Mouse (Mus musculus) heart, embryonic 10.5 days (tissue): ENCODE results near the gene Slc6a9. TPM values are rescaled to one million over a fixed set of nuclear protein-coding genes. Genes with fewer than 3 reads are reported as not detected.
A peak's percentile ranks its signal among the peaks of the same experiment; 100 is the strongest.

Source experiments
- DNase-seq: peaks from one replicate; pipeline ENCODE4 v3.0.0-alpha.2; 2017; ENCODE audit warnings: low spot score
- H3K27ac ChIP-seq: fragments of 300-500 bp; sonication (generic); 2 replicates; pipeline ENCODE4 v1.5.1; 2016; ENCODE audit warnings: mild to moderate bottlenecking
- H3K27me3 ChIP-seq: fragments of 300-500 bp; sonication (generic); 2 replicates; pipeline ENCODE4 v1.6.1; 2016; ENCODE audit warnings: mild to moderate bottlenecking; ENCODE audit not compliant: poor library complexity, insufficient read depth, severe bottlenecking
- H3K36me3 ChIP-seq: fragments of 300-500 bp; sonication (generic); 2 replicates; pipeline ENCODE4 v1.6.1; 2016; ENCODE audit warnings: mild to moderate bottlenecking, moderate library complexity
- H3K4me1 ChIP-seq: fragments of 300-500 bp; sonication (generic); 2 replicates; pipeline ENCODE4 v1.6.1; 2016; ENCODE audit warnings: mild to moderate bottlenecking
- H3K4me3 ChIP-seq: fragments of 300-500 bp; sonication (generic); 2 replicates; pipeline ENCODE4 v1.5.1; 2016; ENCODE audit warnings: mild to moderate bottlenecking, moderate library complexity
- H3K9me3 ChIP-seq: fragments of 300-500 bp; sonication (generic); 2 replicates; pipeline ENCODE4 v1.6.1; 2016; ENCODE audit warnings: mild to moderate bottlenecking, moderate library complexity
- WGBS: fragments of 180-500 bp; shearing (Covaris S2); methylation state at CpG from one replicate; pipeline ENCODE4 v1.1.7; 2016; 5-methylcytosine and 5-hydroxymethylcytosine counted together
- polyA plus RNA-seq: library from polyadenylated mRNA; unstranded; fragments of >200 nt; fragmentation: Nextera tagmentation; extraction: Ambion mirVana; gene quantifications from 2 replicates; pipeline ENCODE4 v1.2.1, GENCODE M21; 2016

Slc6a9 gene
- polyA plus RNA-seq, 1 experiment from 2014 or later, result 12.8 TPM

DNA sequence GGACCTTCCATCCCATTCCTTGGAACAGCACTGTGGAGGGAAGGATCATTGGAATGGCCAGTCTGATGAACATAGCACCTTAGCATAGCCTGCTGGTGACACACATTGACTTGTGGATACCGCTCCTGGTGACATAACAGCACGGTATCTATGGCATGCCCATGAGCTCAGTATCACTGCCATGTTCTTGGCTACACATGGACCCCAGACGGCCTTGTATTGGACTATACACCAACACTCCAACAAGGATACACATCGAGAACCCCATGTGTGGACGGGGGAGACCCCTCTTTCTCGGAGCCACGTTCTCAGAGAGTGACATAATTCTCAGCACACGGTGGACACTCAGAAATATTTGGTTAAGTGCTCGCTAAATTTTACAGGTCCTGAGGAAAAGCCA lies 3.5 kb upstream of the Slc6a9 start:
- H3K27ac ChIP-seq, result peak overlapping the region; percentile 37; the same call in 1 of the 2 replicates
- peaks cover 41% of the 10 kb centered on the region for H3K27me3 ChIP-seq
- no peak for DNase-seq
- H3K36me3 ChIP-seq, result no peaks in the 10 kb centered on the region
- peaks cover 27% of the 10 kb centered on the region for H3K4me1 ChIP-seq
- no peak overlapping the region for H3K4me3 ChIP-seq
- no peaks in the 10 kb centered on the region for H3K9me3 ChIP-seq
- WGBS, result 84% methylated on average over 9 of the region's 9 CpGs

- no peaks in the 10 kb centered on the region for H3K9me3 ChIP-seq
- H3K4me1 ChIP-seq, result peaks cover 31% of the 10 kb centered on the region
- H3K36me3 ChIP-seq, result no peaks in the 10 kb centered on the region
- H3K27me3 ChIP-seq, result peaks cover 41% of the 10 kb centered on the region
- H3K27ac ChIP-seq, result peak overlapping the region; percentile 37; the same call in 1 of the 2 replicates
- no peak for DNase-seq
- WGBS, result 75% methylated on average over 2 of the region's 2 CpGs
- H3K4me3 ChIP-seq, result no peak overlapping the region
These were observed 2.8 kb upstream of the Slc6a9 start for GRCm38 (mm10) chr4:117831499-117831898.

DNA sequence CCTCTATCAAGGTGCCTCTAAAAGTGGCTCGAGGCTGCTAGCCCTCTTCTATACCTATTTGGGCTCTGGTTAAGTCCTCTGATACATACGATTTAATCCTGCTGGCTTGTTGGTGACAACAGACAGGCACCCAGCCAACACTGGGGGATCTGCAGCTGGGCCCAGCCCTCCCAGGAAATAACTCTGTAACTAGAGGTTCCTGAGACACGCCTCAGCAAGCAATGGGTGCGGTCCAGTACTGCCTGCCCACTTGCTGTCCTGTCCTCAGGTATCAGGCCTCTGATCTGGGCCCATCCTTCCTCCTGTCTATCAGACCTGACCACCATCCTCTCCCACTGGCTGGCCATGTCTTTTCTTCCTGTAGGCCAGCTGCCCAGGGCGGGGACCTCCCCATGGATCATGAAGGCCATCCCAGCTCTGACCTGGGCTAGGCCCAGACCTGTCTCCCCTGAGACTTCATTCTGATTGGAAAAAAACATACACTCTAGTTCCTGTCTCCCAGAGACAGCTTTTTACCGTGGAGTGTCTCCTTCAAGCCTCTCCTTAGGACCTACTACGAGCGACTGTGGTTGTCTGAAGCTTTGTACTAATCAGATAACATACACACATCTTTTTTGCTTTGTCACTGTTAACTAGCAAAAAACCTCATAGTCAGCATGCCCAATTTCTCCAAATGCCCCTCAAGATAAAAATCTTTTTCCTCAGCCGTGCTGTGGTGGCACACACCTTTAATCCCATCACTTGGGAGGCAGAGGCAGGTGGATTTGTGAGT lies 2.2 kb upstream of the Slc6a9 start:
- WGBS, result 69% methylated on average over 9 of the region's 9 CpGs
- H3K4me1 ChIP-seq, result peaks cover 31% of the 10 kb centered on the region

GRCm38 (mm10) chr4:117834845-117835530 lies 682 bp downstream of the Slc6a9 start:
- peak; percentile 95 for DNase-seq
- H3K4me1 ChIP-seq, result peaks cover 26% of the 10 kb centered on the region
- no peaks in the 10 kb centered on the region for H3K36me3 ChIP-seq
- WGBS, result under 1% methylated on average over 36 of the region's 36 CpGs
- H3K27me3 ChIP-seq, result peaks cover 41% of the 10 kb centered on the region
- H3K27ac ChIP-seq, result peak overlapping the region; percentile 93
- H3K4me3 ChIP-seq, result peak overlapping the region; percentile 94
- no peaks in the 10 kb centered on the region for H3K9me3 ChIP-seq

More for the DNA sequence above, 2.2 kb upstream of the Slc6a9 start:
- Histone ChIP-seq H3K4me3 (no peak overlapping the region), H3K9me3 (no peaks in the 10 kb centered on the region), H3K27me3 (peaks cover 41% of the 10 kb centered on the region), H3K36me3 (no peaks in the 10 kb centered on the region), H3K27ac (peak overlapping the region; percentile 52; the same call in 1 of the 2 replicates)
- DNase-seq, result peak; percentile 92

DNA sequence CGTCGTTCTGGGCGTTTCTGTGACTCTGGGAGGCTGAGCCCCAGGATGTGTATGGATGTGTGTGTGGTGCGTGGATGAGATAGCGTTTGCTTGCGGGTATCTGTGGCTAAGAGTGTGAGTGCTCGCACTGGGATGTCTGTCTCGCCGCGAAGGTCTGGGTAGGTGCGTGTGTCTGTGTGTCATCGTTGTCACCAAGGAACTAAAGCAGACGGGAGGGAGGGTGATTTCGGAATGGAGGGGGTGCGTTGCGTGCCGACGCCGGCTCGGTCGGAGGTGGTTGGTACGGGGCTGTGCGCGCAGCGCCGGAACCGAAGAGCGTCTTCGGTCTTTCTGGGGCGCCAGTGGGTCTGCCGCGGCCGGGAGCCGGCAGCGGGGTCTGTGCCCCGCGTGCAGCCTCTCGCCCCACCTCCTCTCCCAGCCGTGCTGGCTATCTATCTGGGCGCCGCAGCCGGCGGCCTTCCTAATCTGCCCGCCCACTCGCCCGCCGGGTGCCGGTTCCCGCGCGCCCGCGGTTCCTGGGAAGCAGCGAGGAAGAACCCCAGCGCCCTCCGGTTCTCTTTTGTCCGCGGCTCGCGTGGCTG lies 1.3 kb downstream of the Slc6a9 start:
- Histone ChIP-seq H3K9me3 (no peaks in the 10 kb centered on the region), H3K4me3 (peak overlapping the region; percentile 94), H3K4me1 (peaks cover 20% of the 10 kb centered on the region), H3K27ac (peak overlapping the region; percentile 93), H3K36me3 (no peaks in the 10 kb centered on the region), H3K27me3 (peaks cover 35% of the 10 kb centered on the region)
- DNase-seq, result peak; percentile 86
- WGBS, result under 1% methylated on average over 60 of the region's 60 CpGs

- under 1% methylated on average over 48 of the region's 48 CpGs for WGBS
- peak; percentile 96 for DNase-seq
- peak overlapping the region; percentile 93 for H3K27ac ChIP-seq
- H3K4me3 ChIP-seq, result peak overlapping the region; percentile 94
- peaks cover 28% of the 10 kb centered on the region for H3K27me3 ChIP-seq
- H3K36me3 ChIP-seq, result no peaks in the 10 kb centered on the region; the same call in 1 of the 2 replicates
- H3K4me1 ChIP-seq, result peaks cover 20% of the 10 kb centered on the region
- H3K9me3 ChIP-seq, result no peaks in the 10 kb centered on the region
These were observed 2.0 kb downstream of the Slc6a9 start for GRCm38 (mm10) chr4:117836204-117836767.

GRCm38 (mm10) chr4:117837271-117837670 lies 3.0 kb downstream of the Slc6a9 start:
- peak overlapping the region; percentile 94 for H3K4me3 ChIP-seq
- 71% methylated on average over 4 of the region's 4 CpGs for WGBS
- DNase-seq, result no peak
- peaks cover 20% of the 10 kb centered on the region for H3K4me1 ChIP-seq
- H3K27ac ChIP-seq, result peak overlapping the region; percentile 93; the same call in 1 of the 2 replicates
- no peaks in the 10 kb centered on the region for H3K9me3 ChIP-seq
- H3K27me3 ChIP-seq, result peaks cover 21% of the 10 kb centered on the region; the same call in 1 of the 2 replicates
- no peaks in the 10 kb centered on the region; the same call in 1 of the 2 replicates for H3K36me3 ChIP-seq

- no peak overlapping the region for H3K4me3 ChIP-seq
- H3K36me3 ChIP-seq, result no peaks in the 10 kb centered on the region; the same call in 1 of the 2 replicates
- no peaks in the 10 kb centered on the region for H3K9me3 ChIP-seq
- peaks cover 14% of the 10 kb centered on the region; the same call in 1 of the 2 replicates for H3K27me3 ChIP-seq
- H3K4me1 ChIP-seq, result peaks cover 16% of the 10 kb centered on the region
- 71% methylated on average over 6 of the region's 6 CpGs for WGBS
- DNase-seq, result no peak
- H3K27ac ChIP-seq, result no peak overlapping the region
These were observed 5.1 kb downstream of the Slc6a9 start for GRCm38 (mm10) chr4:117839366-117839765.

DNA sequence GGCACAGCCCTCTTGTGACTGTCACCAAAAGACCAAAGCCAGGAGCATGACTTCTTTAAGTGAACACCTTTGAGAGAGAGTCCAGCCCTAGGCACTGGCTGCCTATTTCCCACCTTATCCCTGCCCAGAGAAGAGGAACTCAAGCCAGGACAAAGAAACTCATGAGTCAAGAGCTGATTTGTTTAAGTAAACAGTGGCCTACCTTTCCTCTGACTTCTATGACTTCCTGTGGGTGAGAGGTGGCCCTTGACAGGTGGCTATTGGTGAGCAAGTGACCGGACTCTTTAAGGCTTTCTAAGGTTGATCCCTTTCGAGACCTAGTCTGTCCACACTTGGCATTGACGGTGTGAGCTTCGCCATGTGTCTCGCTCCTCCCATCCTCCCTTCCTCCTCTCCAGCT lies 6.5 kb downstream of the Slc6a9 start:
- Histone ChIP-seq H3K27ac (no peak overlapping the region), H3K4me3 (no peak overlapping the region), H3K4me1 (peaks cover 4% of the 10 kb centered on the region), H3K27me3 (peaks cover 16% of the 10 kb centered on the region; the same call in 1 of the 2 replicates), H3K9me3 (no peaks in the 10 kb centered on the region), H3K36me3 (peaks cover 5% of the 10 kb centered on the region; the same call in 1 of the 2 replicates)
- WGBS, result 89% methylated on average over 5 of the region's 5 CpGs
- no peak for DNase-seq

DNA sequence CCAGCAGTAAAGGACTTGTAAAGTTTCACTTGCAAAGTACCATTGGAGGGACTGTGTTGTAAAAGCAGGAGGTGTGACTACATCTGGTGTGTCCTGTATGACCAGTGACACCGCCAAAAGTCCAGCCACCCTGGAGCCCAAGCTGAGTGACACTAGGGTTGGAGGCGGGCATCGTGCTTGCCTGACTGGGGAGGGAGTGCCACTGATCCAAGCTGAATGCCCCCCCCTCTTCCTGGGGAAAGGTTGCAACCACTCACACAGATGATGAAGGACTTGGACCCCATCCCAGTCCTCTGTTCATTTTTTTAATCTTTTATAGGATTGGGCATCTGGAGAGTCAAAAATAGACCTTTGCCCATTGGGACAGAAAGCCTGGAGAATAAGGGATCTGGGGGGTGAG lies 7.3 kb downstream of the Slc6a9 start:
- H3K36me3 ChIP-seq, result peaks cover 7% of the 10 kb centered on the region; the same call in 1 of the 2 replicates
- DNase-seq, result no peak
- WGBS, result 73% methylated on average over 3 of the region's 3 CpGs

DNA sequence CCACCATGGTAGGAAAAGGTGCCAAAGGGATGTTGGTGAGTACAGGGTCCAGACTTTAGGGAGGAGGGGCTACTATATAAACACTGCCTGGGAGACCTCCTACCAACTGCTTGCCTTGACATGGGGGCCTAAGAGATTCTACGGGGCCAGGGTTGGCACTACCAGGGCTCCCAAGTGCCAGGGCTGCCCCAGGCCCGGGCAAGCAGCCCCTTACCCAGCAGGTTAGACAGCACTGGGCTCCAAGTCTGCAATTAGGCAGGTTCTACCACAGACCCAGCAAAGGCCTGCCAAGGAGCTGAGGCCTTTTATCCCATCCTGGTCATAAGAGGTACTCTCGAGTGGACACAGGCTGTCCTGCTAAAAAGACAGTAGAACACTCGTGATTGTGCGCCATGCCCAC lies 8.8 kb downstream of the Slc6a9 start:
- Histone ChIP-seq H3K36me3 (peaks cover 7% of the 10 kb centered on the region; the same call in 1 of the 2 replicates), H3K9me3 (no peaks in the 10 kb centered on the region), H3K4me3 (no peak overlapping the region), H3K27ac (no peak overlapping the region), H3K27me3 (peaks cover 18% of the 10 kb centered on the region; the same call in 1 of the 2 replicates), H3K4me1 (peaks cover 3% of the 10 kb centered on the region)
- 89% methylated on average over 5 of the region's 5 CpGs for WGBS
- DNase-seq, result no peak

More for the DNA sequence above, 7.3 kb downstream of the Slc6a9 start:
- Histone ChIP-seq H3K4me3 (no peak overlapping the region), H3K27me3 (peaks cover 18% of the 10 kb centered on the region; the same call in 1 of the 2 replicates), H3K9me3 (no peaks in the 10 kb centered on the region), H3K27ac (no peak overlapping the region), H3K4me1 (no peaks in the 10 kb centered on the region; the same call in 1 of the 2 replicates)

DNA sequence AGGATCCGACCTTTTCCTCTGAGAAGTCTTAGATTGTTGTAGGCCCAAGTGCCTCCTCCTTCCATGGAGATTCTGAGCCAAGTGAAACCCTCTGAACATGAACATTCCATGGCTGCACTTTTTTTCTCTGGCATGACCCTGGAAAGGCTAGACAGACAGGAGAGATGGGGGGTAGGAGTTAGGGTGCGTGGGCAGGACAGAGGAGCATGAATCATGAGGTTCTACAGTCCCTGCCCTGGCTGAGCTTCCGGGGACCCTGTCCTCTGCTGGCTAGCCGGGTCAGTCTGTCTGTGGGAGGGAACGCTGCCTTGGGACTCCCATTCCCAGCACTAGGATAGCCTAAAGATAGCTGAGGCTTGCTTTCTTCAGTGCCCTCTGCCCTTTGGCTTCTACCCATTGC lies 10.2 kb downstream of the Slc6a9 start:
- no peak for DNase-seq
- Histone ChIP-seq H3K27ac (no peak overlapping the region), H3K36me3 (peaks cover 7% of the 10 kb centered on the region; the same call in 1 of the 2 replicates), H3K4me3 (no peak overlapping the region), H3K4me1 (peaks cover 11% of the 10 kb centered on the region), H3K27me3 (peaks cover 24% of the 10 kb centered on the region; the same call in 1 of the 2 replicates), H3K9me3 (no peaks in the 10 kb centered on the region)
- WGBS, result 87% methylated on average over 5 of the region's 5 CpGs
